Mouse (Mus musculus) heart, adult 8-10 months (tissue): ENCODE data around the gene Xlr5a. TPM values are rescaled to one million over a fixed set of nuclear protein-coding genes. Genes with fewer than 3 reads are reported as not detected.
"Not testable (repeated sequence)": the region's sequence is repeated elsewhere in the genome, so short reads cannot be mapped to it uniquely, and the experiment has no call there.

Experiments used
- DNase-seq: peaks from one replicate; pipeline ENCODE4 v3.0.0; 2022; ENCODE audit warnings: low spot score
- total RNA-seq, 4 experiments: library from RNA; stranded (reverse); gene quantifications; 2 replicates each; pipeline ENCODE4 v1.2.4; 2022

Gene Xlr5a
- not detected for total RNA-seq

DNA sequence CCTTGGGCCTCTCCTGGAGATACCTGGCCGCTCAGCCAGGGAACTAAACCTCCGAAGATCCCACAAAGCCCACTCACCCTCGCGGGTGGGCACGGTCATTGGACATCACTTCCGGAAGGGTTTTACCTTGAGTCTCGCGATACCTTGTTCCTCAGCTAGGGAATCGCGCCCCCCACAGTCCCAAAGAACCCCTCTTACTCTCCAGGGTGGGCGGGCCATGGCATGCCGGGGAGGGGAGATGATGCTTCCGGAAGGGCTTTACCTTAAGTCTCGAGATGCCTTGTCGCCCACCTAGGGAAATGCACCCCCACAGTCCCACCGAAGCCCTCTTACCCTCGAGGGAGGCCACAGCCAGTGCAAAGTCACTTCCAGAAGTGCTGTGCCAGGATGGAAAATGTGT is at the start of gene Xlr5a, which contains the start of gene Xlr5c:
Gene Xlr5a (minus strand): TSS at position 101 of the 400 bp plus-strand sequence.
Gene Xlr5c (minus strand): TSS at position 101 of the 400 bp plus-strand sequence.
- not testable (repeated sequence) for DNase-seq

DNA sequence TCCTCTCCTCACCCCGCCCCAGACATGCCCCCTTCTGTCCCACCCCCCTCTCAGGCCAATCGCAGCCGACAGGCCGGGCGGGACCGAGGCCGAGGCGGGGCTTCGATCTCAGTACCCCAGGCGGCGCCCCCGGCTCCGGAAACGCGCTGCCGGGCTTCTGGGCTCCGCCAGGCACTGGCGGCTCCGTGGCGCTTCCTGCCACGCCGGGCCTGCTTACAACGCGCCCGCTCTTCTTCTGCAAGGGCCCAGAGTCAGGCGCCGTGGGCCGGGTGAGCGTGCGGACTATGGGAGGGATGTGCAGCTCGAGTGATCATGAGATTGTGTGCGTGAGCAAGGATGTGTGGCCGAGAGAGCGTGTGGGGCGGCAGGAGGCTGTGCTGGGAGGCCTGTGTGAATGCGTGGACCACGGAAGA is 49.7 kb upstream of the Xlr5a start, which contains the start of gene Zfp275:
Gene Zfp275 (plus strand): TSS at position 139 of the 413 bp plus-strand sequence.
- peak; percentile 62 for DNase-seq

DNA sequence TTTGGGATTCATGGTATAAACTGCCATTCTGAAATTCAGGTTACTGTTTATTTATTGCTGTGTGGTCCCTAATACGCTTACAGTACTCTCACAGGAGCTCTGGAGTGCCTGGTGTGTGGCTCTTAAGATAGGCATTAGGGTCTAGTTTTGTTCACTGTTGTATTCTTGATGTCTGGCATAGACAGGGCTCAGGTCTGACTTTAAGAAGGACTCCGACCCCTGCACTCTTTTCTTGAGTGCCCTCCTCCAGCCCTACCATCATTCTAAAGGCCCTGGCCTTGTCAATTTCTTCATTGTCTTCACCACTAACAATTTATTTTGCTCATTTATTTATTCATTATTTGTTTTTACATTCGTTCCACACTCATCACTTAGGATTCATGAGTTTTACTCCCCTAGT is 49.3 kb upstream of the Xlr5a start:
- DNase-seq = no peak

DNA sequence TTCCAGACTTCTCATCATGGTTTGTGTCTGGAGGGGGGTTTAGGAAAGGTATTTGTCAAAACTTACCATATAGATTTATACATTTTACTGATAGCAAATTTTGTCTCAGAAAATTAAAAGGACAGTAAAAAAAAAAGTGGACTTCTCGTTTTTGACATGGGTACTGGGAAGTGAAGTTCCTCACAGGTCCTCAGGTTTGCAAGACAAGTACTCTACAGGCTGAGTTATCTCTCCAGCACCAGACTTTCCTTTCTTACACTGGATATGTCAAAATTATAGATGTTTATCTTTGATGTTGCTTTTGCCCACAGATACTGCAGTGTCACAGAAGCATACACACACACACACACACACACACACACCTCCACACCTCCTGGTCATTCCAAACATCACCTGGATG is 48.7 kb upstream of the Xlr5a start:
- no peak for DNase-seq

DNA sequence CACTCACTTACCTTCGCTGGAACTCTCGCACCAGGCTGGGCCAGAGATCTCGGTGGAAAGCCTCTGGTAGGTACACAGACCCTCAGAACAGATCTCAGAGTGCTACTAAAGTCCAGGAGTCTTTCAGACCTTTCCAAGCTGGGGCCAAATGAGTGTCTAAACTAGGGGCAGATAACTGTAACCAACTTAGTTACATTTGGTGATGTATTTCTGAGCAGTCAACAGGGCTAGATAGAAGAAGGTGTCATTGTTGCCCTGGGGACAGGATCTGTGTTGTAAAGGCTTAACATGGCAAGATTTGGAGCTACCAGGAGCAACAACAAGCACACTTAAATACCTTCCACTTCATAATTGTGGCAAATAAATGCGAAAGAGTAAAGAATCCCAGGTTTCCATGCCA is 44.0 kb upstream of the Xlr5a start, which contains the start of gene Gm45015:
Gene Gm45015 (minus strand): TSS at position 101 of the 400 bp plus-strand sequence.
- no peak for DNase-seq

DNA sequence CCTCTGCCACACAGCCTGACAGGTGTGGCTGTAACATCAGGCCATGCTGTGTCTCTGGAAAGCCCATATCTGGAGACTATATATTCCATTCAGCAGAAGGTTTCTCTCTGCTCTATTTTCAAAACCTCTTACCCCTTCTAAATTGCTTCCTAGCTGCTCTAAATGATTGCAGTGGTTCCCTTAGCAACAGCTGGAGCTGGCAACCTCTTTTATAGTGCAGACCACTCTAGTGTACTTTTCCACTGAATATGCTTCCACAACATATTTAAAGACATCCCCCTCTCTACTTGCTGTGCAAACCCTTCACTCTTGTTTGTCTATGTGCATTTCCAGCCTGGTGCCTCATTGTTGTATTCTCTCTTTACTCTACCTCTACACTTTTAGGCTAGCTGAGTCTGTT is 40.8 kb upstream of the Xlr5a start:
- no peak for DNase-seq

DNA sequence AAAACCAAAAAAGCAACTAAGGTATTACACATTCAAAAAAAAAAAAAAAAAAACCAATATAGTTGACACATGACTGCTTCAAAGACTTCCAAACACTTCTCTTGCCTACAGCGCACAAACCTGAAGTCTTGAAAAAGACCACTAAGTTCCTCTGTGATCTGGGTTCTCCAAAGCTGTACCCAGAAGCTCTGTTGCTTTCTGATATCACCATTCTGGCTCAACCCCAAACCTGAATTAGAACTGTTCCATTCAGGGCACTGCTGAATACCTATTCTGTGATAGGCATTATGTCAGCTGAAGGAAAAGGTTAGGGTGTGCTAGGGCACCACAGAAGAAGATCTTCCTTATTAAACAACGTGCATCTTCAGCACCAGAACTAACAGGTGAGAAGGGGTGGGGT is 34.4 kb upstream of the Xlr5a start:
- no peak for DNase-seq

DNA sequence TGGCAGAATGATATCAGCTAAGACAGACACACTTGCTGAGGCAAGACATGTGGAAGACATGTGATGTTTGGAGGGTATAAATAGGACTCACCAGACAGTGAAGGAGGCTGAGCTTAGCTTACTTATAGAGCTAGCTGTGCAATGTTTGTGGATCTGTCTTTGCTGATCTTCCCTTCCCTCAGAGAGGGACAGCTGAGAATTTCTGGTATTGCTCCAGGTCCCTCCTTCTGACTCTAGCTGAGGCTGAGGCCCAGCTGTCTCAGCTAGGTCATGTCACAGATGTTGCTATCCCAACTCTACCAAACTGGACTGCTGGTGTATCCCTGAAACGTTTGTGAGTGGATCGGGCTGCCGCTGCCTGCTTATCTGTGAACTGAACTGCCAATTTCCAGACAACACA is 28.3 kb upstream of the Xlr5a start:
- no peak for DNase-seq

DNA sequence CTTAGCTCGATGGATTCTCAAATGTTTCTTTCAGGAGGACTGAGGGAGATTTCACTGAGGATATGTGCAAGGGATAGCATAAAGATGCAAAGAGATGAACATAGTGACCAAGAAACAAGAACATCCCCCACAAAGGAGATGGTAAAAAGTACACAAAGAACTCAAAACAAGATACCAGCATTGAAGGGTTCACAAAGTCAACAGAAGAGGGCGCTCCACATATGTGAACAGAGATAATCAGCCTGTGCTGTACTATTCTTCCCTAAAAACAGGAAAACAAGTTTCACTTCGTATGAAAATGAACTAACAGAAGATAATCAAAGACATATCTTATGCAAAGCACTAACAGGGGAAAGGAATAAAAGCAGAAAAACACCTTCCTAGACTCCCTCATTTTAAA is 19.7 kb upstream of the Xlr5a start:
- peak; percentile 11 for DNase-seq

DNA sequence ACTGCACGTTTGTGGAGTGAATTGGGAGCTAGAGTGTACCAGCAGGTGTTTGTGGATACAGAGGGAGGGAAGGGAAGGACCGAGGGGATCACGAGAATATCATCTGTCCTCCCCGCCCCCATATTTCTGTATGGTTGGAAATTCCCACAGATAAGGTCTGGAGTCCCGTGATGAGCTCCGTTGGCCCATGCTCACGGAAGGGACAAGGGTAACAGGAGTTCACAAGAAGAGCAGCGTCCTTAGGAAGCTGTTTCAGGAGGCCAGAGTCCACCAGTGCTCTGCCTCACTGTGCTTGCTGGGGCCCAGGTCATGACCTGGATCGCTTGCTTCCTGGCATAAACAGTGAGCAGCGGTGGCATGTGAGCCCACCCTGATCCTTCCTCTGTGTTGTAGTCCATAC is 3.0 kb upstream of the Xlr5a start:
- DNase-seq = not testable (repeated sequence)

DNA sequence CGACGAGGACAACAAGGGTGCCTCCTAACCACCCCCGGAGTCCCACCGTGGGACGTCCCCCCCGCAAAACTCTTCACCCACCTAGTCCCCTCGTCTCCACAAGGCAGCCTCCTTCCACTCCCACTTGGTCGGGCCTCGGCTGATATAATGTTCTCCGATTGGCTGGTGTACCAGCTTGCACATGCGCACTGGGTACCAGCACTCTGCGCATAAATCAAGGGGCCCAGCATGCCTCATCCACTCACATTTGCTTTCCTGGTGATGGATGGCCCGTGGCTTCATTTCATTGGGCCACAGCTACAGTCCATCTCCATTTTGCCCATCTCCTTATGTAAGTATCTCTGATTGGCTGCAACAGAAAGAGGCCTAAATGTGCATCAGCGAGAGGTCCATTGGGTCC is 27.5 kb downstream of the Xlr5a start, which contains the start of gene Xlr3c:
Gene Xlr3c (minus strand): TSS at position 121 of the 400 bp plus-strand sequence.
- DNase-seq = not testable (repeated sequence)

DNA sequence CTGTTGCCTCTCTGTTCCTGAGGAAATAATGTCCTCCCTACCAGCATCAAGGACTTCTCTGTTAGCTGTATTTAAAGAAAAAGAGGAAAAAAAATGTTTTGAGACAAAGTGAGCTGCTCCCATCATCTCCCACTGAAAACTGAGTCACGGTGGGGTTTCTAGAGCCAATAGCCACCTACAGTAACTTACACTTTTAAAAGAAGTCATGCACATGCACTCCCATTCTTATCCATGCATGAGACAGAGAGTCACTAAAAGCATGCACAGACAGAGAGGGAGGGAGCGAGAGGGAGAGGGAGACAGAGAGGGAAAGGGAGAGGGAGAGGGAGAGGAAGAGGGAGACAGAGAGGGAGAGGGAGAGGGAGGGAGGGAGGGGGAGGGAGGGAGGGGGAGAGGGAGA is 30.3 kb downstream of the Xlr5a start:
- DNase-seq = not testable (repeated sequence)

DNA sequence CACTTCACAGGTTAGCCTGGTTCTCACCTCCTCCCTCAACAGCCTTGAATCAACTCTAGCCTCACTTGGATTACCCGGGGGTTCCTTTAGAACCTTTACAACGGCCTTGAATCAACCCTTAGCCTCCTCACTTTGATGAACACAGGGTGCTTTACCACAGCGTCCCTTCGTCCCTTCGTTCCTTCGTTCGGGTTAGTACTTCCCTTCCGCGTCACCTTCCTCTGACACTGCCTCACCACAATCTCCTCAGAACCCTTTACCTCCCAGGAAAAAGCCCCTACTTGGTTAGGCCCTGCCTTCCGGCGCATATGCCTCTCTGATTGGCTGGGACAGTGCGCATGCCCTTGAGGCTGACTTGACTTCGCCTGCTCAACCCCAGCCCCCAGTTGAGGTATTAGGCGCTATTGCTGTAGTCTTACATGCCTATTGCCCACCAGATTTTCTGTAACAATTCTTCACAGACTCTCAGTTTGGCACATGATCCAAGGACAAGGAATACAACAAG is 49.9 kb downstream of the Xlr5a start, which contains the start of gene Xlr4c:
Gene Xlr4c (minus strand): TSS at position 310 of the 505 bp plus-strand sequence.
- DNase-seq = not testable (repeated sequence)

DNA sequence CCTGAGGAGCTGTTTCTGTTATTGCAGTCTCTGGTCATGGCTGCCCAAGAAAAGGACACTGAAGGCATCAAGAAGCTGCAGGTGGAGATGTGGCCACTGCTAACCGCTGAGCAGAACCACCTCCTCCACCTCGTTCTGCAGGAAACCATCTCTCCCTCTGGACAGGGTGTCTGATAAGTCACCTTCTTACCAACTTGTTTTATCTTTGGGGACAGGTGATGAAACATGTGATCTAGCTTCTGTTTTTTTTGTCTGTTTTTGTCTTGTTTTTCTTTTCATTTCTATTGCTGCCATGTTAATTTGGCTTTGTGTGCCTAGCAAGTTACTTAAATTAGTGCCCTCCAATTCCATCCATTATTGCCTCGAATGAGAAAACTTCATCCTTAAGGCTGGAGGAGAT is 63.5 kb downstream of the Xlr5a start:
- DNase-seq = no peak

DNA sequence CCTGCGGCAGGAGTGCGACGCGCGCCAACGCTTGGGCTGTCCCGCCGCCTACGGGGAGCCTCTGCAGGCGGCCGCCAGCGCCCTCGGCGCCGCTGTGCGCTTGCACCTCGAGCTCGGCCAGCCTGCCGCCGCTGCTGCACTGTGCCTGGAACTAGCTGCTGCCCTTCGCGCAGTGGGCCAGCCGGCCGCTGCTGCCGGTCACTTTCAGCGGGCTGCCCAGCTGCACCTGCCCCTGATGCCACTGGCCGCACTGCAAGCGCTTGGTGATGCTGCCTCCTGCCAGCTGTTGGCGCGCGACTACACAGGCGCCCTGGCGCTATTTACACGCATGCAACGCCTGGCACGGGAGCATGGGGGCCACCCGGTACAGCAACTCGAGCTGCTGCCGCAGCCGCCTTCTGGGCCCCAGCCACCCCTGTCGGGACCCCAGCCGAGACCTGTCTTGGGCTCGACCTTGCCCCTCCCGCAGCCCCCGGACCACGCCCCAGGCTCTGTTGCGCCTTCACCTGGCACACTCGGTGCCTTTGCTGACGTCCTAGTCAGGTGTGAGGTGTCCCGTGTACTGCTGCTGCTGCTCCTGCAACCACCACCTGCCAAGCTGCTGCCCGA is 64.1 kb downstream of the Xlr5a start:
- peak; percentile 14 for DNase-seq

DNA sequence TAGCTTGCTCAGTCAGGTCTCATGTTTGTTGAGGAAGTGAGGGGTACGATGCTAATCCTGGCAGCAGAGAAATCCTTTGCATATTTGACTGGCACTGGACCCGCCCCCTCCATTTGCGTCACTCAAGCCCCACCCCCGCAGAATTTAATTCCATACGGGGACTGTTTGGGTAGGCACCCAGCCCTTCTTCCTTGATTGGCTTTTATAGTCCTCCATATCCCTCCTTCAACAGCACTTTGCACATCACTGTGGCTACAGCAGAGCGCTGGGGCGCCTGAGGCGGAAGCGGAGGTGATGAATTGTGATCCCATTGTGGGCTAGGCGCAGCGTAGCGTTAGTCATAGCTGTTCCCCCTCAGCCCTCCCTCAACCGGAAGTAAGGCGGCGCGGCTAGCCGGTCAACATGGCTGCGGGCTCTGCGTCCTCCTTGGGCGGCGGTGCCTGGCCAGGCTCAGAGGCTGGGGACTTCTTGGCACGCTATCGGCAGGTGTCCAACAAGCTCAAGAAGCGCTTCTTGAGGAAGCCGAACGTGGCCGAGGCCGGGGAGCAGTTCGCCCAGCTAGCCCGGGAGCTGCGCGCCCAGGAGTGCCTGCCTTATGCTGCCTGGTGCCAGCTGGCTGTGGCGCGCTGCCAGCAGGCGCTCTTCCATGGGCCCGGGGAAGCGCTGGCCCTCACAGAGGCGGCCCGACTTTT is 64.7 kb downstream of the Xlr5a start, which contains the start of gene F8a:
Gene F8a (plus strand): TSS at position 378 of the 692 bp plus-strand sequence.
- DNase-seq = peak; percentile 77

DNA sequence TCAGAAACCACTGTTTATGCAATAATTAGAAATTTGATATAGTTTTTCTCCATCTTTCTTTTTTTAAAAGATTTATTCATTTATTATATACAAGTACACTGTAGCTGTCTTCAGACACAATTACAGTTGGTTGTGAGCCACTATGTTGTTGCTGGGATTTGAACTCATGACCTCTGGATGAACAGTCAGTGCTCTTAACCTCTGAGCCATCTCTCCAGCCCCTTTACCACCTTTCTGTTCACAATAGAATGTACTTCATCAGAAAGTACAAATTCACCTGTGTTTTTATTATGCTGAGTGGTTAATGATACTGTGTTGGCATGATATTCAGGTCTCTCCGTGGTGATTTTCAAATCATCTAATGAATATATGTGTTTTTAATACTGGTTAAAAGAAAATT is 67.4 kb downstream of the Xlr5a start:
- no peak for DNase-seq

DNA sequence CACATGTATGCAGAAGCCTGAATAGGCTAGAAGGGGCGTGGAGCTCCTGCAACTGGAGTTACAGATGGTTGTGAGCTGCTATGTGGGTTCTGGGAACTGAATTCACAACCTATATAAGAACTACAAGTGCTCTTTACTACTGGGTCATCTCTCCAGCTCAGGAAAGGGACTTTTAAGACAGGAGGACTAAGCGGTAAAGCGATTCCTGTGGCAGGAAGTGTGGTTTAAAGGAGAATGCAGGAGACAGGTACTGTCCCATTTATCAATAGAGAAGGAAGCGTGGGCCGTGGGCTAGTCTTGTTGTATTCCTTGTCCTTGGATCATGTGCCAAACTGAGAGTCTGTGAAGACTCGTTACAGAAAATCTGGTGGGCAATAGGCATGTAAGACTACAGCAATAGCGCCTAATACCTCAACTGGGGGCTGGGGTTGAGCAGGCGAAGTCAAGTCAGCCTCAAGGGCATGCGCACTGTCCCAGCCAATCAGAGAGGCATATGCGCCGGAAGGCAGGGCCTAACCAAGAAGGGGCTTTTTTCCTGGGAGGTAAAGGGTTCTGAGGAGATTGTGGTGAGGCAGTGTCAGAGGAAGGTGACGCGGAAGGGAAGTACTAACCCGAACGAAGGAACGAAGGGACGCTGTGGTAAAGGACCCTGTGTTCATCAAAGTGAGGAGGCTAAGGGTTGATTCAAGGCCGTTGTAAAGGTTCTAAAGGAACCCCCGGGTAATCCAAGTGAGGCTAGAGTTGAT is 78.8 kb downstream of the Xlr5a start, which contains the start of gene Xlr4b:
Gene Xlr4b (plus strand): TSS at position 515 of the 746 bp plus-strand sequence.
- not testable (repeated sequence) for DNase-seq

DNA sequence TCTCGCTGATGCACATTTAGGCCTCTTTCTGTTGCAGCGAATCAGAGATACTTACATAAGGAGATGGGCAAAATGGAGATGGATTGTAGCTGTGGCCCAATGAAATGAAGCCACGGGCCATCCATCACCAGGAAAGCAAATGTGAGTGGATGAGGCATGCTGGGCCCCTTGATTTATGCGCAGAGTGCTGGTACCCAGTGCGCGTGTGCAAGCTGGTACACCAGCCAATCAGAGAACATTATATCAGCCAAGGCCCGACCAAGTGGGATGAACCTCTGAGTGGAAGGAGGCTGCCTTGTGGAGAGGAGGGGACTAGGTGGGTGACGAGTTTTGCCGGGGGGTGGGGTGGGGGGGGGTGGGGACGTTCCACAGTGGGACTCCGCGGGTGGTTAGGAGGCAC is 100.8 kb downstream of the Xlr5a start, which contains the start of gene Xlr3b:
Gene Xlr3b (plus strand): TSS at position 274 of the 400 bp plus-strand sequence.
- peak; percentile 0 for DNase-seq

DNA sequence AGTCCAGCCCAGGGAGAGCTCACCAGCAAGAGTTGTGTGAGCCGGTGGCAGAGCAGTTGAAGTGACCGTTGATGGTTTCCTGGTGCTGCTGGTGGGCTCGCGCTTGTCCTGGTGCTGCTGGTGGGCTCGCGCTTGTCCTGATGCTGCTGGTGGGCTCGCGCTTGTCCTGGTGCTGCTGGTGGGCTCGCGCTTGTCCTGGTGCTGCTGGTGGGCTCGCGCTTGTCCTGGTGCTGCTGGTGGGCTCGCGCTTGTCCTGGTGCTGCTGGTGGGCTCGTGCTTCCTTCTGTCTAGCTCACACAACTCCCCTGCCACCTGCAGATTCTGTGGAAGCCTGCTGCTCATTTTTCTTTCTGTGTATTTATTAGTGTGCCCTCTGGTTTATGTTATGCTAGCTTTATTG is 115.9 kb downstream of the Xlr5a start, which contains the start of gene Spin2d:
Gene Spin2d (minus strand): TSS at position 101 of the 400 bp plus-strand sequence.
- DNase-seq = not testable (repeated sequence)

DNA sequence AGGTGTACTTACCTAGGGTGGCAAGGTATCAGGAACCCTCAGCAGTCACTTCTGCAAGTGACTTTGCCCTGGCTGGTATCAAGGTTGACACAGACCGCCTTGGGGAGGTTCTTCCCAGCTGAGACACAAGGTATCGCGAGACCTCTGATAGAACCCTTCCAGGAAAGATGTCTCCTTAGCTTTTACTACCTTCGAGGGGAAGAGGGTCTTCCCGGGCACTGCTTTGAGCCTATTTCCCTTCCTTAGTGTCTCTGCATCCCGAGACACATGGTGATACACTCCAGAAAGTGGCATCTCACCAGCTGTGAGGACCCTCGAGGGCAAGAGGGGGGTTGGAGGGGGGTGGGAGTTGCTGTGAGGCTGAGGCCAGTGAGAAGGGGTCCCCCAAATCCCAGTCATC is 143.4 kb downstream of the Xlr5a start, which contains the start of gene DXBay18:
Gene DXBay18 (minus strand): TSS at position 101 of the 400 bp plus-strand sequence.
- DNase-seq = not testable (repeated sequence)
